Mouse (Mus musculus): ENCODE measurements at regions not wholly inside any gene's neighbourhood (a gene's known extent, or its start where the extent isn't known, plus 50 kb on each side); places are given as distances from the start of the nearest gene placed in this dataset.

- TF ChIP-seq CTCF (IDR thresholded peaks at IDR 0.05; ENCODE audit: low read depth) (no peak), EP300 (IDR thresholded peaks at IDR 0.05; ENCODE audit: low read depth) (no peak)
Measured at GRCm38 (mm10) chr11:34982775-34983457, 138.1 kb upstream of the Slit3 start.
